Mouse (Mus musculus) embryo, embryonic 11.5 days (tissue): ENCODE data around the gene Olfr1082.
"Not testable (repeated sequence)": the region's sequence is repeated elsewhere in the genome, so short reads cannot be mapped to it uniquely, and the experiment has no call there.

Experiments
- DNase-seq: peaks from one replicate; pipeline ENCODE4 v3.0.0-alpha.2; 2012; ENCODE audit warnings: low read depth, low spot score

The Olfr1082 gene

GRCm38 (mm10) chr2:86598866-86599265, at the start of gene Olfr1082:
TSS of gene Olfr1082 (minus strand) at chr2:86598966.
- not testable (repeated sequence) for DNase-seq

- DNase-seq = not testable (repeated sequence)
These were observed 40.9 kb upstream of the Olfr1082 start, which contains the start of gene Olfr1084 for GRCm38 (mm10) chr2:86639625-86640024. TSS of gene Olfr1084 (minus strand) at chr2:86639725.

- DNase-seq = not testable (repeated sequence)
These were observed 40.6 kb downstream of the Olfr1082 start, which contains the start of gene Olfr1080 for GRCm38 (mm10) chr2:86558135-86558534. TSS of gene Olfr1080 (minus strand) at chr2:86558235.
